Mouse (Mus musculus): Measurements from ENCODE around the gene Znrd1as. TPM values are rescaled to one million over a fixed set of nuclear protein-coding genes. Genes with fewer than 3 reads are reported as not detected.

Znrd1as gene
- total RNA-seq, 1 experiment from 2014 or later: 21.2 TPM

- DNase-seq: peak; percentile 84
These were observed 38.8 kb downstream of the Znrd1as start for GRCm38 (mm10) chr17:36997033-36997735.

GRCm38 (mm10) chr17:36998477-36998876, 40.1 kb downstream of the Znrd1as start:
- no peak for DNase-seq

- no peak for DNase-seq
These were observed 42.5 kb downstream of the Znrd1as start, which contains the start of gene Zfp57 for GRCm38 (mm10) chr17:37000863-37001262. TSS of gene Zfp57 (plus strand) at chr17:37001163.

- peak; percentile 17 for DNase-seq
These were observed 44.3 kb downstream of the Znrd1as start for GRCm38 (mm10) chr17:37002364-37003330.

- DNase-seq: no peak
These were observed 45.0 kb downstream of the Znrd1as start for GRCm38 (mm10) chr17:37003366-37003765.

- no peak for DNase-seq
These were observed 49.8 kb downstream of the Znrd1as start for GRCm38 (mm10) chr17:37008161-37008560.

GRCm38 (mm10) chr17:37009460-37010042, 51.2 kb downstream of the Znrd1as start:
- no peak for DNase-seq

GRCm38 (mm10) chr17:37011719-37012118, 53.3 kb downstream of the Znrd1as start:
- no peak for DNase-seq

GRCm38 (mm10) chr17:37012141-37012540, 53.7 kb downstream of the Znrd1as start:
- DNase-seq: no peak

Other genes starting within 250 kb of the Znrd1as start
- not detected in 2 replicates for gene H2-M10.5, start 185.7 kb upstream of the Znrd1as start, total RNA-seq (2021)
- gene H2-M10.6, start 146.4 kb upstream of the Znrd1as start, total RNA-seq (2021): not detected in 2 replicates
- 69.2 and 77.1 TPM in 2 replicates for gene Trim26, start 121.5 kb upstream of the Znrd1as start, total RNA-seq (2021)
- not detected in 2 replicates for gene Trim15, start 91.4 kb upstream of the Znrd1as start, total RNA-seq (2021)
- 0.27 and 0.67 TPM in 2 replicates for gene Trim10, start 89.0 kb upstream of the Znrd1as start, total RNA-seq (2021)
- gene Trim40, start 68.5 kb upstream of the Znrd1as start, total RNA-seq (2021): 0.61 TPM in 1 of 2 replicates, not detected in the other
- not detected in 2 replicates for gene Trim31, start 60.5 kb upstream of the Znrd1as start, total RNA-seq (2021)
- gene Rnf39, start 15.7 kb upstream of the Znrd1as start, total RNA-seq (2021): 0.85 TPM in 1 of 2 replicates, not detected in the other
- gene Ppp1r11, start 6.9 kb upstream of the Znrd1as start, total RNA-seq (2021): 78.7 and 85.4 TPM in 2 replicates
- 33.8 and 41.3 TPM in 2 replicates for gene Znrd1, start within 50 bp of the Znrd1as start, total RNA-seq (2021)
- gene 2410137M14Rik, start 22.6 kb downstream of the Znrd1as start, total RNA-seq (2021): not detected in 2 replicates
- gene H2-M5, start 30.9 kb downstream of the Znrd1as start, total RNA-seq (2021): not detected in 2 replicates
- 2.5 and 3.8 TPM in 2 replicates for gene Zfp57, start 42.6 kb downstream of the Znrd1as start, total RNA-seq (2021)
- gene Mog, start 64.8 kb downstream of the Znrd1as start, total RNA-seq (2021): not detected in 2 replicates
- gene Gabbr1, start 87.4 kb downstream of the Znrd1as start, total RNA-seq (2021): 39.6 and 46.0 TPM in 2 replicates
- not detected in 2 replicates for gene Olfr90, start 129.9 kb downstream of the Znrd1as start, total RNA-seq (2021)
- gene Olfr91, start 139.7 kb downstream of the Znrd1as start, total RNA-seq (2021): not detected in 2 replicates
- gene Olfr92, start 161.5 kb downstream of the Znrd1as start, total RNA-seq (2021): not detected in 2 replicates
- not detected in 2 replicates for gene Olfr93, start 202.9 kb downstream of the Znrd1as start, total RNA-seq (2021)
- not detected in 2 replicates for gene Ubd, start 235.3 kb downstream of the Znrd1as start, total RNA-seq (2021)
- not detected in 2 replicates for gene Olfr94, start 242.4 kb downstream of the Znrd1as start, total RNA-seq (2021)